Mouse (Mus musculus) CH12.LX (cell line): ENCODE results near the gene Tmem269. TPM values are rescaled to one million over a fixed set of nuclear protein-coding genes. Genes with fewer than 3 reads are reported as not detected.

Source experiments
- DNase-seq: peaks from one replicate; pipeline ENCODE4 v3.0.0-alpha.2; 2013; ENCODE audit errors: extremely low read depth
- H3K27ac ChIP-seq: 2 replicates; pipeline ENCODE4 v1.5.1; 2012; ENCODE audit warnings: low read depth, mild to moderate bottlenecking, control low read depth, moderate library complexity; ENCODE audit not compliant: insufficient read depth
- H3K27me3 ChIP-seq: replicated peaks from 2 replicates; pipeline ENCODE3; 2012; ENCODE audit warnings: inconsistent platforms
- H3K36me3 ChIP-seq, 2 experiments: replicated peaks in 1 of 2; 2 replicates each; pipeline versions ENCODE3 to v1.6.1; 2012; ENCODE audit warnings: inconsistent platforms in 1 of 2, low read length in 1 of 2, mild to moderate bottlenecking in 1 of 2, mixed read lengths in 1 of 2, moderate library complexity in 1 of 2; ENCODE audit not compliant: control insufficient read depth in 1 of 2, insufficient read depth in 1 of 2
- H3K4me1 ChIP-seq, 2 experiments: 2 replicates each; pipeline ENCODE4 v1.6.1; 2012; ENCODE audit warnings: inconsistent platforms in 1 of 2, moderate library complexity in 1 of 2; ENCODE audit not compliant: insufficient read depth in 2 of 2, control insufficient read depth in 1 of 2
- H3K4me2 ChIP-seq: 2 replicates; pipeline ENCODE4 v1.6.1; 2012; ENCODE audit warnings: low read depth, mild to moderate bottlenecking, control low read depth; ENCODE audit not compliant: poor library complexity, insufficient read depth, severe bottlenecking
- H3K4me3 ChIP-seq, 3 experiments: fragments of 150-350 bp in 1 of 3; sonication (generic) in 1 of 3; replicated peaks in 1 of 3; 2 replicates each; pipeline versions ENCODE3 to v1.5.1; 2011 to 2012; ENCODE audit warnings: low read depth in 2 of 3, low read length in 2 of 3, mild to moderate bottlenecking in 2 of 3, moderate library complexity in 2 of 3, control low read depth in 1 of 3, improper control_type of control experiment in 1 of 3, inconsistent platforms in 1 of 3, mixed read lengths in 1 of 3; ENCODE audit not compliant: poor library complexity in 1 of 3
- H3K79me2 ChIP-seq: replicated peaks from 2 replicates; pipeline ENCODE4 v1.6.1; 2012; ENCODE audit warnings: mild to moderate bottlenecking, moderate library complexity; ENCODE audit not compliant: control insufficient read depth, poor library complexity, insufficient read depth, severe bottlenecking; ENCODE audit errors: extremely low read depth
- H3K9ac ChIP-seq: 2 replicates; pipeline ENCODE4 v1.6.1; 2012; ENCODE audit warnings: low read depth, mild to moderate bottlenecking, control low read depth, moderate library complexity; ENCODE audit not compliant: insufficient read depth
- H3K9me3 ChIP-seq: replicated peaks from 2 replicates; pipeline ENCODE3; 2012; ENCODE audit warnings: low read length, inconsistent platforms, mixed read lengths
- CHD1 ChIP-seq: IDR thresholded peaks from 2 replicates; pipeline ENCODE4 v1.6.1; 2012; ENCODE audit warnings: low read depth, low read length, improper control_type of control experiment, inconsistent platforms
- CTCF ChIP-seq, 2 experiments: IDR thresholded peaks in 1 of 2; conservative IDR thresholded peaks in 1 of 2; 2 replicates each; pipeline ENCODE4 v1.5.1; 2011 to 2012; ENCODE audit warnings: low read depth in 2 of 2, low read length in 2 of 2, improper control_type of control experiment in 1 of 2, inconsistent platforms in 1 of 2, mild to moderate bottlenecking in 1 of 2, moderate library complexity in 1 of 2
- E2F4 ChIP-seq: IDR thresholded peaks from 2 replicates; pipeline ENCODE4 v1.6.1; 2011; ENCODE audit warnings: low read depth, low read length, improper control_type of control experiment; ENCODE audit not compliant: insufficient replicate concordance
- EP300 ChIP-seq: IDR thresholded peaks from 2 replicates; pipeline ENCODE4 v1.6.1; 2011; ENCODE audit warnings: low read length, improper control_type of control experiment
- HCFC1 ChIP-seq: IDR thresholded peaks from 2 replicates; pipeline ENCODE4 v1.6.1; 2012; ENCODE audit warnings: low read depth, mild to moderate bottlenecking, inconsistent platforms, low read length, improper control_type of control experiment
- IRF4 ChIP-seq: IDR thresholded peaks from 2 replicates; pipeline ENCODE4 v1.6.1; 2014; ENCODE audit warnings: low read depth, mild to moderate bottlenecking, inconsistent platforms, low read length, improper control_type of control experiment
- MAFK ChIP-seq: IDR thresholded peaks from 2 replicates; pipeline ENCODE4 v1.6.1; 2011; ENCODE audit warnings: low read length, improper control_type of control experiment; ENCODE audit not compliant: insufficient replicate concordance
- MAX ChIP-seq: IDR thresholded peaks from 2 replicates; pipeline ENCODE4 v1.6.1; 2011; ENCODE audit warnings: low read length, improper control_type of control experiment
- MEF2A ChIP-seq: IDR thresholded peaks from 2 replicates; pipeline ENCODE4 v1.6.1; 2014; ENCODE audit warnings: low read depth, mild to moderate bottlenecking, inconsistent platforms, low read length, improper control_type of control experiment, borderline replicate concordance
- MXI1 ChIP-seq: IDR thresholded peaks from 2 replicates; pipeline ENCODE4 v1.6.1; 2011; ENCODE audit warnings: mild to moderate bottlenecking, low read depth, low read length, improper control_type of control experiment
- RAD21 ChIP-seq: IDR thresholded peaks from 2 replicates; pipeline ENCODE4 v1.6.1; 2011; ENCODE audit warnings: low read depth, mild to moderate bottlenecking, low read length, improper control_type of control experiment, moderate library complexity
- SIN3A ChIP-seq: IDR thresholded peaks from 2 replicates; pipeline ENCODE4 v1.6.1; 2012; ENCODE audit warnings: low read length, improper control_type of control experiment, inconsistent platforms
- SMC3 ChIP-seq: IDR thresholded peaks from 2 replicates; pipeline ENCODE4 v1.6.1; 2011; ENCODE audit warnings: low read depth, low read length, improper control_type of control experiment
- TCF12 ChIP-seq: IDR thresholded peaks from 2 replicates; pipeline ENCODE4 v1.6.1; 2014; ENCODE audit warnings: low read depth, mild to moderate bottlenecking, inconsistent platforms, low read length, improper control_type of control experiment
- UBTF ChIP-seq: IDR thresholded peaks from 2 replicates; pipeline ENCODE4 v1.6.1; 2012; ENCODE audit warnings: low read depth, mild to moderate bottlenecking, inconsistent platforms, low read length, improper control_type of control experiment, moderate library complexity
- ZKSCAN1 ChIP-seq: IDR thresholded peaks from 2 replicates; pipeline ENCODE4 v1.6.1; 2012; ENCODE audit warnings: low read depth, inconsistent platforms, low read length, improper control_type of control experiment, borderline replicate concordance
- dilution Hi-C: fragments of 300-500 bp; cut with MboI; formaldehyde crosslinking; loops from 2 replicates; pipeline ENCODE4 v1.14.3; 2020; ENCODE audit warnings: low sequenced_read_pairs; ENCODE audit not compliant: extremely low pct_unique_long_range_greater_than_20kb, extremely low pct_ligation_motif_present
- in situ Hi-C: fragments of 300-500 bp; cut with MboI; formaldehyde crosslinking; loops from 3 replicates; pipeline ENCODE4 v1.14.3; 2019; ENCODE audit warnings: low sequenced_read_pairs, low pct_ligation_motif_present, low pct_unique_long_range_greater_than_20kb, mixed read lengths
- polyA plus RNA-seq: library from polyadenylated mRNA; unstranded; fragments of >175 nt; gene quantifications from 2 replicates; pipeline ENCODE4 v1.2.1, GENCODE M21; 2012; ENCODE audit warnings: low read depth; ENCODE audit not compliant: insufficient read length
- total RNA-seq, 2 experiments: library from RNA; depleted of rRNA; stranded (reverse); fragments of 300-350 nt in 1 of 2; fragments of >200 nt in 1 of 2; gene quantifications; 2 replicates each; pipeline ENCODE4 v1.2.3; 2012 to 2014

Tmem269 gene
- total and polyA plus RNA-seq, 3 experiments = 0.16 TPM; not detected in 2

- no peak overlapping the region for H3K9ac ChIP-seq
- no peaks in the 10 kb centered on the region for H3K9me3 ChIP-seq
- in situ Hi-C loops = no loop called here
- dilution Hi-C loops = no loop called here
- no peak overlapping the region for H3K4me3 ChIP-seq
- DNase-seq = peak; percentile 67
- no peak overlapping the region for H3K4me2 ChIP-seq
- H3K27me3 ChIP-seq = no peaks in the 10 kb centered on the region
- H3K79me2 ChIP-seq = no peaks in the 10 kb centered on the region
- H3K36me3 ChIP-seq = no peaks in the 10 kb centered on the region
- TF ChIP-seq CHD1 (no peak), EP300 (no peak), TCF12 (no peak), MEF2A (no peak), CTCF (conservative IDR thresholded peaks at IDR 0.05 in 1 of 2, IDR thresholded peaks at IDR 0.05 in 1 of 2; ENCODE audit: low read depth in 2 of 2, low read length in 2 of 2) (peak; percentile 54 to 71), MAFK (no peak), SMC3 (peak; percentile 42), ZKSCAN1 (no peak), RAD21 (peak; percentile 42), MAX (no peak), HCFC1 (no peak), UBTF (no peak), SIN3A (no peak), MXI1 (no peak), IRF4 (no peak), E2F4 (no peak)
- no peak overlapping the region for H3K27ac ChIP-seq
- no peaks in the 10 kb centered on the region for H3K4me1 ChIP-seq
Observed at GRCm38 (mm10) chr4:119157186-119157585, 60.8 kb downstream of the Tmem269 start.

Other genes starting within 250 kb of the Tmem269 start
- 26.8 and 46.2 TPM in 2 replicates for gene Slc2a1, start 109.5 kb downstream of the Tmem269 start, total RNA-seq (2012; rRNA removed)
- 55.3 and 64.9 TPM in 2 replicates for gene Slc2a1, start 109.5 kb downstream of the Tmem269 start, total RNA-seq (2014; rRNA removed)
- 30.5 and 33.4 TPM in 2 replicates for gene Slc2a1, start 109.5 kb downstream of the Tmem269 start, polyA plus RNA-seq
- gene Zfp691, start 44.0 kb downstream of the Tmem269 start, total RNA-seq (2012; rRNA removed) = 4.6 and 4.7 TPM in 2 replicates
- 2.3 and 3.2 TPM in 2 replicates for gene Zfp691, start 44.0 kb downstream of the Tmem269 start, total RNA-seq (2014; rRNA removed)
- 3.8 and 4.0 TPM in 2 replicates for gene Zfp691, start 44.0 kb downstream of the Tmem269 start, polyA plus RNA-seq
- gene Ermap, start 28.2 kb downstream of the Tmem269 start, total RNA-seq (2012; rRNA removed) = not detected in 2 replicates
- gene Ermap, start 28.2 kb downstream of the Tmem269 start, total RNA-seq (2014; rRNA removed) = not detected in 2 replicates
- gene Ermap, start 28.2 kb downstream of the Tmem269 start, polyA plus RNA-seq = 0.23 TPM in 1 of 2 replicates, not detected in the other
- 15.8 and 16.2 TPM in 2 replicates for gene Svbp, start 22.9 kb downstream of the Tmem269 start, total RNA-seq (2012; rRNA removed)
- 15.5 and 15.7 TPM in 2 replicates for gene Svbp, start 22.9 kb downstream of the Tmem269 start, total RNA-seq (2014; rRNA removed)
- gene Svbp, start 22.9 kb downstream of the Tmem269 start, polyA plus RNA-seq = 21.8 and 23.5 TPM in 2 replicates
- gene AU022252, start 14.5 kb upstream of the Tmem269 start, total RNA-seq (2012; rRNA removed) = 7.5 and 8.7 TPM in 2 replicates
- gene AU022252, start 14.5 kb upstream of the Tmem269 start, total RNA-seq (2014; rRNA removed) = 12.7 and 13.5 TPM in 2 replicates
- gene AU022252, start 14.5 kb upstream of the Tmem269 start, polyA plus RNA-seq = 15.4 and 18.8 TPM in 2 replicates
- gene P3h1, start 14.7 kb upstream of the Tmem269 start, total RNA-seq (2012; rRNA removed) = 11.3 and 14.8 TPM in 2 replicates
- gene P3h1, start 14.7 kb upstream of the Tmem269 start, total RNA-seq (2014; rRNA removed) = 27.1 and 29.2 TPM in 2 replicates
- 31.6 and 32.0 TPM in 2 replicates for gene P3h1, start 14.7 kb upstream of the Tmem269 start, polyA plus RNA-seq
- not detected in 2 replicates for gene Cldn19, start 37.2 kb upstream of the Tmem269 start, total RNA-seq (2012; rRNA removed)
- gene Cldn19, start 37.2 kb upstream of the Tmem269 start, total RNA-seq (2014; rRNA removed) = not detected in 2 replicates
- 0.08 and 0.09 TPM in 2 replicates for gene Cldn19, start 37.2 kb upstream of the Tmem269 start, polyA plus RNA-seq
- gene Ybx1, start 76.4 kb upstream of the Tmem269 start, total RNA-seq (2012; rRNA removed) = 724 and 865 TPM in 2 replicates
- gene Ybx1, start 76.4 kb upstream of the Tmem269 start, total RNA-seq (2014; rRNA removed) = 901 and 989 TPM in 2 replicates
- 2,139 and 2,246 TPM in 2 replicates for gene Ybx1, start 76.4 kb upstream of the Tmem269 start, polyA plus RNA-seq
- gene Ppih, start 102.3 kb upstream of the Tmem269 start, total RNA-seq (2012; rRNA removed) = 125 and 175 TPM in 2 replicates
- gene Ppih, start 102.3 kb upstream of the Tmem269 start, total RNA-seq (2014; rRNA removed) = 179 and 195 TPM in 2 replicates
- 132 and 158 TPM in 2 replicates for gene Ppih, start 102.3 kb upstream of the Tmem269 start, polyA plus RNA-seq
- 0.04 TPM in 1 of 2 replicates, not detected in the other for gene Ccdc30, start 197.3 kb upstream of the Tmem269 start, total RNA-seq (2012; rRNA removed)
- gene Ccdc30, start 197.3 kb upstream of the Tmem269 start, total RNA-seq (2014; rRNA removed) = not detected in 2 replicates
- gene Ccdc30, start 197.3 kb upstream of the Tmem269 start, polyA plus RNA-seq = not detected in 2 replicates
- gene Ppcs, start 204.2 kb upstream of the Tmem269 start, total RNA-seq (2012; rRNA removed) = 14.7 and 20.1 TPM in 2 replicates
- 20.7 and 22.7 TPM in 2 replicates for gene Ppcs, start 204.2 kb upstream of the Tmem269 start, total RNA-seq (2014; rRNA removed)
- gene Ppcs, start 204.2 kb upstream of the Tmem269 start, polyA plus RNA-seq = 19.1 and 19.3 TPM in 2 replicates
- gene Zmynd12, start 204.6 kb upstream of the Tmem269 start, total RNA-seq (2012; rRNA removed) = 0.13 and 0.25 TPM in 2 replicates
- gene Zmynd12, start 204.6 kb upstream of the Tmem269 start, total RNA-seq (2014; rRNA removed) = 0.47 and 0.75 TPM in 2 replicates
- 0.53 and 1.0 TPM in 2 replicates for gene Zmynd12, start 204.6 kb upstream of the Tmem269 start, polyA plus RNA-seq